Mouse (Mus musculus): ENCODE measurements around the gene Desi1. TPM values are rescaled to one million over a fixed set of nuclear protein-coding genes. Genes with fewer than 3 reads are reported as not detected.
A peak's percentile ranks its signal among the peaks of the same experiment; 100 is the strongest.

Gene Desi1
- polyA plus RNA-seq, 1 experiment from 2014 or later, result 37.8 TPM

GRCm38 (mm10) chr15:82014745-82015391 lies 18.8 kb downstream of the Desi1 start:
- peaks cover 14% of the 10 kb centered on the region; the same call in 1 of the 2 replicates for H3K4me1 ChIP-seq (ENCODE audit: control insufficient read depth, insufficient read depth, low read length)
- peak; percentile 80 for DNase-seq (ENCODE audit: low spot score, missing footprints)
- H3K27ac ChIP-seq (ENCODE audit: low read depth, low read length), result no peak overlapping the region
- H3K4me3 ChIP-seq (ENCODE audit: low read depth, low read length), result peak overlapping the region; percentile 87
- peak overlapping the region; percentile 98 for H3K4me2 ChIP-seq
- WGBS, result 19% methylated on average over 9 of the region's 9 CpGs
- no peak for ATAC-seq (ENCODE audit: low FRiP score)
- H3K9ac ChIP-seq (ENCODE audit: low read length), result peak overlapping the region; percentile 82
- H3K36me3 ChIP-seq (ENCODE audit: control insufficient read depth, insufficient read depth, low read length), result no peaks in the 10 kb centered on the region
- no peaks in the 10 kb centered on the region for H3K9me3 ChIP-seq (ENCODE audit: control insufficient read depth, low read length)
- no peaks in the 10 kb centered on the region for H3K27me3 ChIP-seq (ENCODE audit: control insufficient read depth, insufficient read depth, low read length)

DNA sequence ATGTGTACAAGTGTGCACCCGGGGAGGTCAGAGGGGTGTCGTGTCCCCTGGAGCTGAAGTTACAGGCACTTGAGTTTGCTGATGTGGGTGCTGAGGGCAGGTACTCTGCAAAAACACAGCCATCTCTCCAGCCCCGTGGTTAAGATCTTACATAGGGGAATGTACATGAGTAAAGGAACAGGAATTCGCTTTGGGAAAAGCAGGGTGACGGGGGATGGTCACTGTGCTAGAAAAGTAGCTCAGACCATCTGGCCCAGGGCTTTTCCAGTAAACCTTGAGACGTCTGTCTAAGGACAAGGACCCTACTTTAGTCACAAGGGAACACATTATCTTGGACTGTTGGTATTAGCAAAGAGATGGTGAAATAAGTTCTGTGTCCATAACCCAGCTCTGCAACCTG lies 21.7 kb downstream of the Desi1 start:
- 90% methylated on average over 6 of the region's 6 CpGs for WGBS
- ATAC-seq (ENCODE audit: low FRiP score) (no peak), DNase-seq (ENCODE audit: low spot score, missing footprints) (peak; percentile 67)
- Histone ChIP-seq H3K27ac (ENCODE audit: low read depth, low read length) (no peak overlapping the region), H3K4me1 (ENCODE audit: control insufficient read depth, insufficient read depth, low read length) (peaks cover 14% of the 10 kb centered on the region; the same call in 1 of the 2 replicates), H3K27me3 (ENCODE audit: control insufficient read depth, insufficient read depth, low read length) (no peaks in the 10 kb centered on the region), H3K9ac (ENCODE audit: low read length) (no peak overlapping the region), H3K4me2 (no peak overlapping the region), H3K9me3 (ENCODE audit: control insufficient read depth, low read length) (no peaks in the 10 kb centered on the region), H3K36me3 (ENCODE audit: control insufficient read depth, insufficient read depth, low read length) (no peaks in the 10 kb centered on the region), H3K4me3 (ENCODE audit: low read depth, low read length) (no peak overlapping the region)

- H3K9ac ChIP-seq (ENCODE audit: low read length), result no peak overlapping the region
- no peaks in the 10 kb centered on the region for H3K9me3 ChIP-seq (ENCODE audit: control insufficient read depth, low read length)
- H3K27me3 ChIP-seq (ENCODE audit: control insufficient read depth, insufficient read depth, low read length), result no peaks in the 10 kb centered on the region
- WGBS, result 93% methylated on average over 8 of the region's 8 CpGs
- ATAC-seq (ENCODE audit: low FRiP score), result no peak
- no peaks in the 10 kb centered on the region for H3K36me3 ChIP-seq (ENCODE audit: control insufficient read depth, insufficient read depth, low read length)
- no peak for DNase-seq (ENCODE audit: low spot score, missing footprints)
- no peak overlapping the region for H3K27ac ChIP-seq (ENCODE audit: low read depth, low read length)
- H3K4me1 ChIP-seq (ENCODE audit: control insufficient read depth, insufficient read depth, low read length), result no peaks in the 10 kb centered on the region
- no peak overlapping the region for H3K4me3 ChIP-seq (ENCODE audit: low read depth, low read length)
- H3K4me2 ChIP-seq, result no peak overlapping the region
Measured at GRCm38 (mm10) chr15:82004257-82004656, 29.4 kb downstream of the Desi1 start.

DNA sequence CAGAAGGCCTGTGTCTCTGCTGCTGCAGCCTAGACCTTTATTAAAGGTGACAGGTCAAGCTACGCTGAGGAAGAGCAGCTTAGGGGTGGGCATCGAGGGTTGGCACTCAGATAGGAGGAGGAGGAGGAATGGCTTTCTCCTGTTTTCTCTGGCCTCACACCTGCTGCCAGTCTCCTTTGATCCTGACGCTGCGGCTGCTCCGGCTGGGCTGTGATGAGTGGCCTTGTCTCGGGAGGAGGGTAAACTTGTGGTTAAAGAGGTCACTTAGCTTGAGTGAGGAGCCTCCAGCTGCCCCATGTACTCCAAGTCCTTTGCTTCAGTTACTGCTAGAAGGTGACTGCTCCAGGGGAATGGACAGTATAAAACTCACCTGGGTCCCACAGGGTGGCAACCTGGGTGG lies 39.7 kb downstream of the Desi1 start:
- Histone ChIP-seq H3K27ac (ENCODE audit: low read depth, low read length) (no peak overlapping the region), H3K36me3 (ENCODE audit: control insufficient read depth, insufficient read depth, low read length) (peaks cover 6% of the 10 kb centered on the region; the same call in 1 of the 2 replicates), H3K4me1 (ENCODE audit: control insufficient read depth, insufficient read depth, low read length) (no peaks in the 10 kb centered on the region), H3K4me2 (no peak overlapping the region), H3K9me3 (ENCODE audit: control insufficient read depth, low read length) (no peaks in the 10 kb centered on the region), H3K9ac (ENCODE audit: low read length) (no peak overlapping the region), H3K4me3 (ENCODE audit: low read depth, low read length) (no peak overlapping the region), H3K27me3 (ENCODE audit: control insufficient read depth, insufficient read depth, low read length) (no peaks in the 10 kb centered on the region)
- ATAC-seq (ENCODE audit: low FRiP score) (no peak), DNase-seq (ENCODE audit: low spot score, missing footprints) (no peak)
- WGBS, result 88% methylated on average over 6 of the region's 6 CpGs

DNA sequence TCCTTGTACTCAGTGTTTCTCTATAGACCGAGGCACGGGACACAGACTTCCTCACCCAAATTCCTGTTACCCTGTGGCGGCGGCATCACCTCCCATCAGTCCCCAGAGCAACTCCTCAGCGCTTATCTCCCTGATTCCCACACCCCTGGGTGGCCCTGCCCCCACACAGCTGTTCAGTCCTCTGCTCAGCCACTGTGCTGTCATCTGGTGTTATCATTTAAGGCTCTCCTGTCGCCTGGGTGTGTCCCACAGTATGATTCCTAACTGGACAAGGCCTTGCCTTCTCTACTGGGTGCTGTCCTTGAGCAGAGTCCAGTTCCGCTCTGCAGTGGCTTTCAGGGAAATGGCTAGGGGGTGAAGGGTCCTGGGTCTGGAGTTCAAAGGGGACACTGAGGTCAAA lies 43.1 kb downstream of the Desi1 start:
- DNase-seq (ENCODE audit: low spot score, missing footprints) (no peak), ATAC-seq (ENCODE audit: low FRiP score) (no peak)
- no peaks in the 10 kb centered on the region for H3K9me3 ChIP-seq (ENCODE audit: control insufficient read depth, low read length)
- no peak overlapping the region for H3K27ac ChIP-seq (ENCODE audit: low read depth, low read length)
- 65% methylated on average over 7 of the region's 7 CpGs for WGBS
- H3K4me1 ChIP-seq (ENCODE audit: control insufficient read depth, insufficient read depth, low read length), result peaks cover 3% of the 10 kb centered on the region
- no peak overlapping the region for H3K4me2 ChIP-seq
- no peak overlapping the region for H3K9ac ChIP-seq (ENCODE audit: low read length)
- H3K4me3 ChIP-seq (ENCODE audit: low read depth, low read length), result no peak overlapping the region
- no peaks in the 10 kb centered on the region for H3K27me3 ChIP-seq (ENCODE audit: control insufficient read depth, insufficient read depth, low read length)
- H3K36me3 ChIP-seq (ENCODE audit: control insufficient read depth, insufficient read depth, low read length), result no peaks in the 10 kb centered on the region

- Histone ChIP-seq H3K4me3 (ENCODE audit: low read depth, low read length) (no peak overlapping the region), H3K27ac (ENCODE audit: low read depth, low read length) (no peak overlapping the region), H3K27me3 (ENCODE audit: control insufficient read depth, insufficient read depth, low read length) (no peaks in the 10 kb centered on the region), H3K4me2 (no peak overlapping the region), H3K4me1 (ENCODE audit: control insufficient read depth, insufficient read depth, low read length) (peaks cover 8% of the 10 kb centered on the region), H3K36me3 (ENCODE audit: control insufficient read depth, insufficient read depth, low read length) (no peaks in the 10 kb centered on the region), H3K9me3 (ENCODE audit: control insufficient read depth, low read length) (no peaks in the 10 kb centered on the region), H3K9ac (ENCODE audit: low read length) (no peak overlapping the region)
- DNase-seq (ENCODE audit: low spot score, missing footprints) (peak; percentile 98), ATAC-seq (ENCODE audit: low FRiP score) (peak; percentile 65)
- 42% methylated on average over 11 of the region's 11 CpGs for whole genome bisulfite sequencing
Measured at GRCm38 (mm10) chr15:81989371-81990062, 44.1 kb downstream of the Desi1 start.

DNA sequence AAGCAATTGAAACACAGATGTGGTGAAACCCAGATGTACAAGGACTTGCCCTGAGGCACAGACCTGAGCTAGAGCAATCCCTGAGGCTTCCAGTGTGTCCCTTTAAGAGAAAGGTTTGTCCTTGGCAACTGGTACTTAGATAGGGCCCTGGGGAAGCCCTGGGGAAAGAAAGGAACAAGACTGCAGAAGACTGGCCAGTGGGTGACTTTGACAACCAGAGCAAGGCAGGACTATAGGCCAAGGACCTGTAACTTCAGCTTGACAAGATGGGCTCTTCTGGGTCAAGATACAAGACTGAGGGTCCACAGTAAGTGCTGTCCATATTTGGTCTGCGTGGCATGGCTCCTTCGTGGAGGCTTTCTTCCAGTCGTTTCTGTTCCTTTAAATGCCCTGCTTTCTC lies 46.0 kb downstream of the Desi1 start, which contains the start of gene Xrcc6:
TSS of gene Xrcc6 (plus strand) at position 190 of the 400 bp plus-strand sequence.
- Histone ChIP-seq H3K4me2 (no peak within 1 kb of the TSS), H3K36me3 (ENCODE audit: control insufficient read depth, insufficient read depth, low read length) (no peaks in the 10 kb centered on the region), H3K27me3 (ENCODE audit: control insufficient read depth, insufficient read depth, low read length) (no peaks in the 10 kb centered on the region), H3K4me3 (ENCODE audit: low read depth, low read length) (no peak within 1 kb of the TSS), H3K27ac (ENCODE audit: low read depth, low read length) (no peak within 1 kb of the TSS), H3K9me3 (ENCODE audit: control insufficient read depth, low read length) (no peaks in the 10 kb centered on the region), H3K4me1 (ENCODE audit: control insufficient read depth, insufficient read depth, low read length) (peaks cover 8% of the 10 kb centered on the region), H3K9ac (ENCODE audit: low read length) (no peak within 1 kb of the TSS)
- ATAC-seq (ENCODE audit: low FRiP score) (no peak), DNase-seq (ENCODE audit: low spot score, missing footprints) (no peak)
- 81% methylated on average over 3 of the region's 3 CpGs for WGBS

GRCm38 (mm10) chr15:81985267-81986161 lies 48.1 kb downstream of the Desi1 start:
- Histone ChIP-seq H3K36me3 (ENCODE audit: control insufficient read depth, insufficient read depth, low read length) (no peaks in the 10 kb centered on the region), H3K4me1 (ENCODE audit: control insufficient read depth, insufficient read depth, low read length) (peaks cover 8% of the 10 kb centered on the region), H3K9me3 (ENCODE audit: control insufficient read depth, low read length) (no peaks in the 10 kb centered on the region), H3K4me3 (ENCODE audit: low read depth, low read length) (no peak overlapping the region), H3K9ac (ENCODE audit: low read length) (no peak overlapping the region), H3K27me3 (ENCODE audit: control insufficient read depth, insufficient read depth, low read length) (no peaks in the 10 kb centered on the region), H3K4me2 (no peak overlapping the region), H3K27ac (ENCODE audit: low read depth, low read length) (no peak overlapping the region; the same call in 1 of the 2 replicates)
- 71% methylated on average over 2 of the region's 2 CpGs for WGBS
- ATAC-seq (ENCODE audit: low FRiP score) (0 out of 2 replicates have a peak, but pooled peaks have one; percentile 27), DNase-seq (ENCODE audit: low spot score, missing footprints) (no peak)
